Mouse (Mus musculus) left cerebral cortex, postnatal 14 days (tissue): ENCODE measurements around the gene Tmem260. TPM values are rescaled to one million over a fixed set of nuclear protein-coding genes. Genes with fewer than 3 reads are reported as not detected.
A peak's percentile ranks its signal among the peaks of the same experiment; 100 is the strongest.
"Not testable (repeated sequence)": the region's sequence is repeated elsewhere in the genome, so short reads cannot be mapped to it uniquely, and the experiment has no call there.

Source experiments
- DNase-seq, 2 experiments: peaks; one replicate each; pipeline ENCODE4 v3.0.0; 2021 to 2022; ENCODE audit warnings: low spot score in 2 of 2, mixed read lengths in 1 of 2
- intact Hi-C: fragments of 180-260 bp; cut with DNase I; formaldehyde crosslinking; loops from one replicate; pipeline ENCODE4 v1.15.1; 2025
- total RNA-seq, 2 experiments: library from RNA; stranded (reverse); gene quantifications; 2 replicates each; pipeline ENCODE4 v1.2.3; 2021

Gene Tmem260
- total RNA-seq, 2 experiments from 2014 or later = 22.5 to 23.2 TPM

GRCm38 (mm10) chr14:48472179-48472578 is 26.3 kb downstream of the Tmem260 start:
- peak; percentile 73 to 87 for DNase-seq
- intact Hi-C loops = no loop called here

- intact Hi-C loops = no loop called here
- DNase-seq = no peak
Measured at GRCm38 (mm10) chr14:48475370-48475769, 29.4 kb downstream of the Tmem260 start.

- DNase-seq, intact Hi-C loops: not testable (repeated sequence)
Measured at GRCm38 (mm10) chr14:48475834-48476233, 29.9 kb downstream of the Tmem260 start.

GRCm38 (mm10) chr14:48476278-48476677 is 30.4 kb downstream of the Tmem260 start:
- intact Hi-C loops = no loop called here
- DNase-seq = no peak

GRCm38 (mm10) chr14:48481591-48481990 is 35.7 kb downstream of the Tmem260 start:
- DNase-seq = peak in 1 of 2 experiments; percentile 38
- intact Hi-C loops = no loop called here

- intact Hi-C loops = no loop called here
- DNase-seq = no peak
Measured at GRCm38 (mm10) chr14:48482762-48483161, 36.8 kb downstream of the Tmem260 start.

- DNase-seq = peak; percentile 27 to 35
- intact Hi-C loops = loop anchor here (2.0 to 10.0 kb wide), 2 partner anchors 123 to 739 kb away; no protein-coding TSS in a partner anchor
Measured at GRCm38 (mm10) chr14:48493896-48494295, 48.0 kb downstream of the Tmem260 start.

GRCm38 (mm10) chr14:48502573-48502972 is 56.6 kb downstream of the Tmem260 start:
- intact Hi-C loops = no loop called here
- DNase-seq = no peak

- no peak for DNase-seq
- intact Hi-C loops = no loop called here
Measured at GRCm38 (mm10) chr14:48503691-48504565, 58.0 kb downstream of the Tmem260 start.

- intact Hi-C loops = no loop called here
- DNase-seq = no peak
Measured at GRCm38 (mm10) chr14:48504566-48504950, 58.6 kb downstream of the Tmem260 start.

- no peak for DNase-seq
- intact Hi-C loops = no loop called here
Measured at GRCm38 (mm10) chr14:48505606-48506005, 59.7 kb downstream of the Tmem260 start.

- intact Hi-C loops = no loop called here
- DNase-seq = no peak
Measured at GRCm38 (mm10) chr14:48507376-48507775, 61.5 kb downstream of the Tmem260 start.

- no peak for DNase-seq
- intact Hi-C loops = no loop called here
Measured at GRCm38 (mm10) chr14:48509131-48509530, 63.2 kb downstream of the Tmem260 start.

- intact Hi-C loops = no loop called here
- DNase-seq = no peak
Measured at GRCm38 (mm10) chr14:48513098-48513823, 67.3 kb downstream of the Tmem260 start.

- no peak for DNase-seq
- intact Hi-C loops = no loop called here
Measured at GRCm38 (mm10) chr14:48513824-48514493, 68.0 kb downstream of the Tmem260 start.

GRCm38 (mm10) chr14:48514620-48515019 is 68.7 kb downstream of the Tmem260 start:
- intact Hi-C loops = no loop called here
- no peak for DNase-seq

- intact Hi-C loops = no loop called here
- no peak for DNase-seq
Measured at GRCm38 (mm10) chr14:48515538-48515937, 69.6 kb downstream of the Tmem260 start.

- intact Hi-C loops = loop anchor here (10.0 kb wide), 1 partner anchor 461 kb away; no protein-coding TSS in a partner anchor
- no peak for DNase-seq
Measured at GRCm38 (mm10) chr14:48523361-48523760, 77.4 kb downstream of the Tmem260 start.

- DNase-seq = peak; percentile 37 to 60
- intact Hi-C loops = loop anchor here (10.0 kb wide), 1 partner anchor 461 kb away; no protein-coding TSS in a partner anchor
Measured at GRCm38 (mm10) chr14:48524135-48524534, 78.2 kb downstream of the Tmem260 start.

GRCm38 (mm10) chr14:48525055-48525454 is 79.1 kb downstream of the Tmem260 start:
- intact Hi-C loops = loop anchor here (10.0 kb wide), 1 partner anchor 460 kb away; no protein-coding TSS in a partner anchor

More at GRCm38 (mm10) chr14:48525055-48525454, 79.1 kb downstream of the Tmem260 start:
- DNase-seq = no peak
